Comparison of ENCODE assay signal across 21 mouse cellular contexts in genomic region chr1:88521170-88521747, GRCm38 (mm10). TPM values are rescaled to one million over a fixed set of nuclear protein-coding genes. Genes with fewer than 3 reads are reported as not detected.
"Had no signal": no experiment of that assay in that cellular context is flagged by ENCODE, and none has a peak within 500 bp of the region (broad histone marks: within the 10 kb centered on the region; RNA-seq: fewer than 3 reads in every experiment).

No protein-coding gene starts in this region.

- H3K9me3 ChIP-seq: liver, embryonic 13.5 days; midbrain, embryonic 12.5 days had no signal

- H3K9ac ChIP-seq: liver, embryonic 13.5 days; midbrain, embryonic 12.5 days had no signal

- DNase-seq: kidney, adult 2 months; kidney, postnatal 25 days; layer of hippocampus, postnatal 36 days; liver, embryonic 13.5 days; lung, adult 2 months; lung, postnatal 14 days; lung, postnatal 4 days; thymus, adult 2 months; thymus, postnatal 14 days; thymus, postnatal 4 days had no signal

- H3K4me2 ChIP-seq: liver, embryonic 13.5 days; midbrain, embryonic 12.5 days had no signal

- H3K27ac ChIP-seq: kidney, postnatal 0 days; left cerebral cortex, adult 2 months; liver, embryonic 13.5 days; midbrain, embryonic 12.5 days had no signal

- H3K4me1 ChIP-seq: liver, embryonic 13.5 days; midbrain, embryonic 12.5 days had no signal

- H3K36me3 ChIP-seq: liver, embryonic 13.5 days; midbrain, embryonic 12.5 days had no signal

- H3K4me3 ChIP-seq: left cerebral cortex, adult 2 months; liver, embryonic 13.5 days; midbrain, embryonic 12.5 days had no signal

RNA-seq across cellular contexts. Expression of gene Glrp1, which starts 11.4 kb away (rescaled TPM):
- total RNA-seq: layer of hippocampus, postnatal 10 days; layer of hippocampus, postnatal 36 days; left cerebral cortex, adult 2 months; left cerebral cortex, postnatal 36 days had no signal
- polyA plus RNA-seq: kidney, adult 2 months; limb, embryonic 11.5 days; limb, embryonic 14.5 days; midbrain, embryonic 12.5 days; neural tube, embryonic 11.5 days; neural tube, embryonic 14.5 days; small intestine, adult 2 months; spleen, adult 2 months had no signal
